Mouse (Mus musculus) hindbrain, postnatal 0 days (tissue): ENCODE data around the gene Cntln. TPM values are rescaled to one million over a fixed set of nuclear protein-coding genes. Genes with fewer than 3 reads are reported as not detected.

ENCODE experiments used
- ATAC-seq: fragments of 200-750 bp; cut with Nextera tagmentation; 2 replicates; pipeline ENCODE4 v1.8.0; 2017; ENCODE audit warnings: mild to moderate bottlenecking, moderate TSS enrichment, moderate library complexity
- DNase-seq: peaks from one replicate; pipeline ENCODE4 v3.0.0-alpha.2; 2015; ENCODE audit warnings: low spot score
- H3K27ac ChIP-seq: fragments of 300-500 bp; sonication (generic); 2 replicates; pipeline ENCODE4 v1.5.1; 2014; ENCODE audit warnings: mild to moderate bottlenecking
- H3K27me3 ChIP-seq: fragments of 300-500 bp; sonication (generic); 2 replicates; pipeline ENCODE4 v1.6.1; 2014; ENCODE audit warnings: low read length, mixed read lengths; ENCODE audit not compliant: insufficient read depth
- H3K36me3 ChIP-seq: fragments of 300-500 bp; sonication (generic); 2 replicates; pipeline ENCODE4 v1.6.1; 2014; ENCODE audit warnings: low read length, mixed read lengths; ENCODE audit not compliant: insufficient read depth
- H3K4me1 ChIP-seq: fragments of 300-500 bp; sonication (generic); 2 replicates; pipeline ENCODE4 v1.6.1; 2014; ENCODE audit warnings: antibody characterized with exemption, low read length, mixed read lengths; ENCODE audit not compliant: insufficient read depth
- H3K4me2 ChIP-seq: fragments of 300-500 bp; sonication (generic); 2 replicates; pipeline ENCODE4 v1.6.1; 2014; ENCODE audit warnings: low read depth, mild to moderate bottlenecking, low read length, moderate library complexity, mixed read lengths
- H3K4me3 ChIP-seq: fragments of 300-500 bp; sonication (generic); 2 replicates; pipeline ENCODE4 v1.5.1; 2014; ENCODE audit warnings: low read length
- H3K9ac ChIP-seq: fragments of 300-500 bp; sonication (generic); replicated peaks from 2 replicates; pipeline ENCODE4 v1.6.1; 2014; ENCODE audit warnings: mild to moderate bottlenecking, low read length, moderate library complexity, mixed read lengths
- H3K9me3 ChIP-seq: fragments of 300-500 bp; sonication (generic); 2 replicates; pipeline ENCODE4 v1.6.1; 2016; ENCODE audit warnings: low read length, mixed read lengths
- CTCF ChIP-seq: IDR thresholded peaks from 2 replicates; pipeline ENCODE4 v1.5.1; 2016; ENCODE audit warnings: antibody characterized with exemption, control low read depth, low read depth
- WGBS: fragments of 180-500 bp; shearing (Covaris S2); extraction: QIAGEN DNeasy Blood & Tissue Kit; methylation state at CpG from one replicate; pipeline ENCODE4 v1.1.7; 2014; 5-methylcytosine and 5-hydroxymethylcytosine counted together
- polyA plus RNA-seq: library from polyadenylated mRNA; unstranded; fragments of >200 nt; fragmentation: Nextera tagmentation; extraction: Ambion mirVana; gene quantifications from 2 replicates; pipeline ENCODE4 v1.2.1, GENCODE M21; 2015
- total RNA-seq: library from RNA; depleted of rRNA; stranded (reverse); fragments of >200 nt; gene quantifications from 2 replicates; pipeline ENCODE4 v1.2.3, GENCODE M21; 2014; rRNA removed

The Cntln gene
- total RNA-seq, result 8.4 and 9.2 TPM in 2 replicates
- polyA plus RNA-seq, result 5.9 and 7.1 TPM in 2 replicates

DNA sequence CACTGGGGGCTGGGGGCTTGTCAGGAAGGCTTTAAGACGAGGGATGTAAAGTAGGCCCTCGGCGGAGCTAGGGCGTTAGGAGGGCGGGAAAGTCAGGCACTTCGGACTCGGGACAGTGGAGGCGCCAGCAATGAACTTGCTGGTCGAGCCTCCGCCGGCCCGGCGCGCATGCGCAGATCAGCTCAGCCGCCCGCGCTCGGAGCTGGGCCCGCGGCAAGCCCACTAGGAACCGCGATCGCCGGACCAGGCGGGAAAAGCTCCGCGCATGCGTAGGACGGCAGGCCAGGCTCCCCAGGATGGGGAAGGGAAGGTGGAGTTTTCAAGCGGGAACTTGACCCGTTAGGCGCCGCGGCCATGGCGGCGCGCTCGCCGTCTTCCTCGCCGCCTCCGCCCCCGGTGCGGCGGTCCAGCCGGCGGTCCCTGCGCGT lies at the start of gene Cntln:
Gene Cntln (plus strand): TSS at position 199 of the 428 bp plus-strand sequence.
- DNase-seq (peak; percentile 96), ATAC-seq (peak; percentile 96)
- 1% methylated on average over 43 of the region's 50 CpGs for WGBS
- no peaks in the 10 kb centered on the region for H3K9me3 ChIP-seq
- no peaks in the 10 kb centered on the region for H3K27me3 ChIP-seq
- peak within 1 kb of the TSS; percentile 91 for H3K4me3 ChIP-seq
- H3K9ac ChIP-seq, result peak within 1 kb of the TSS; percentile 88
- peak within 1 kb of the TSS; percentile 81 for H3K27ac ChIP-seq
- TF ChIP-seq CTCF, result peak; percentile 41
- peak within 1 kb of the TSS; percentile 93 for H3K4me2 ChIP-seq
- no peaks in the 10 kb centered on the region for H3K36me3 ChIP-seq
- no peaks in the 10 kb centered on the region for H3K4me1 ChIP-seq

DNA sequence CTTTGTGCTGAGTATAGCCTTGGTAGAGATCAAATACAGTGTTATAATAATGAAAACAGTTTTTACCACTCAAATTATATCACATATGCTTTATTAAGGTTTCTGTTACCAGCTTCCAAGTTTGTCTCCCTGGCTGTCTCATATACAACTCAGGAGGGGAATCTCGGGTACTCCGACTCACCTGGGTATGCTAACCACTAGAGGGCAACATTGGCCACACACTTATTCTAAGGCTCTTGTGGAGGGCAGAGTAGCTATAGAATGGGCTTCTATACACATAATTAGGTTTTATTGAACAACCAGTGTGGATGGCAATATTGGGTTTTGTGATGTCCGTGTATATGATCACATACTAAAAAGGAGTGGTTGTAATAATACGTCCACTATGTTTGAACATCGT lies 47.1 kb upstream of the Cntln start:
- no peak overlapping the region for H3K4me2 ChIP-seq
- H3K9me3 ChIP-seq, result no peaks in the 10 kb centered on the region
- no peaks in the 10 kb centered on the region for H3K4me1 ChIP-seq
- 41% methylated on average over 5 of the region's 5 CpGs for WGBS
- no peak overlapping the region for H3K4me3 ChIP-seq
- no peak overlapping the region for H3K27ac ChIP-seq
- peak; percentile 31 for DNase-seq
- no peaks in the 10 kb centered on the region for H3K36me3 ChIP-seq
- no peak for ATAC-seq
- no peak overlapping the region for H3K9ac ChIP-seq
- no peaks in the 10 kb centered on the region for H3K27me3 ChIP-seq
- peak; percentile 60 for TF ChIP-seq CTCF

DNA sequence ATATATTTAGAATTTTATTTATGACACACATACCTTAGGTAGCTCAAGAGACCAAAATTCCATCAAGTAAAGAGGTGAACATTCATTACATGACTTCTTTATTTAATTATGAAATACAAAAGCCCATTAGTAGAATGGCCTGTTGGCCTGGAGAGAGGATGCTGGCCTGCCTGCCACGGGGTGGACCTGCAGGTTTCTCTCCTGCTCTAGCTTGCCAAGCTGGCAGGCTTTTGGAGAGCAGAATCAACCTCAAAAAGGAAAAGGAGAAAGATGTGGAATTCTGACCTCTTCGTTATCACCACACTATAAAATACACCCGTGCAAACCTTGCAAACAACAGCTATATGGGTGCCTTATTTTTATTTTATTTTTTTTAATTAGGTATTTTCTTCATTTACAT lies 45.6 kb upstream of the Cntln start:
- no peak overlapping the region for H3K4me3 ChIP-seq
- 84% methylated on average over 3 of the region's 3 CpGs for WGBS
- no peaks in the 10 kb centered on the region for H3K9me3 ChIP-seq
- no peak overlapping the region for H3K9ac ChIP-seq
- no peak overlapping the region for H3K27ac ChIP-seq
- H3K36me3 ChIP-seq, result no peaks in the 10 kb centered on the region
- DNase-seq, result no peak
- no peak for TF ChIP-seq CTCF
- H3K27me3 ChIP-seq, result no peaks in the 10 kb centered on the region
- H3K4me1 ChIP-seq, result no peaks in the 10 kb centered on the region
- no peak overlapping the region for H3K4me2 ChIP-seq
- ATAC-seq, result no peak

DNA sequence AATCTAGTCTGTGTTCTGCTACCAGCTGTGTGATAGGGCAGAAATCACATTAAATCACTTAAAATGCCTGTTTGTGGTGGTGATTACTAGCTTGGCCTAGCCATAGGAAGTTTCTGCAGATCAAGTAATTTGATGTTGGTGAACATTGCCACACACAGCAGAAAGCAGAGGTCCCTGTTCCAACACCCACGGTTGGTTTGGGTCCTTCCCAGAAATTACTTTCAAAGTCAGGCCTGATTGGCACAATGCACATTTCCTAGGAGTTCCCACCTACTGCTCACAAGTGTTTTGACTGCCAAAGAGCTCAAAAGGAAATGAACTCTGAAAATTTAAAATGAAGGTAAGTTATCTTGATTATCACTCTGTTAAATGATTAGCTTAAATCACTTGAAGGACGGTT lies 44.6 kb upstream of the Cntln start:
- no peak for DNase-seq
- no peaks in the 10 kb centered on the region for H3K27me3 ChIP-seq
- no peak for ATAC-seq
- no peak overlapping the region for H3K4me2 ChIP-seq
- H3K36me3 ChIP-seq, result no peaks in the 10 kb centered on the region
- no peak for TF ChIP-seq CTCF
- no peaks in the 10 kb centered on the region for H3K4me1 ChIP-seq
- no peak overlapping the region for H3K27ac ChIP-seq
- H3K9me3 ChIP-seq, result no peaks in the 10 kb centered on the region
- WGBS, result 73% methylated on average over 2 of the region's 2 CpGs
- no peak overlapping the region for H3K4me3 ChIP-seq
- no peak overlapping the region for H3K9ac ChIP-seq

DNA sequence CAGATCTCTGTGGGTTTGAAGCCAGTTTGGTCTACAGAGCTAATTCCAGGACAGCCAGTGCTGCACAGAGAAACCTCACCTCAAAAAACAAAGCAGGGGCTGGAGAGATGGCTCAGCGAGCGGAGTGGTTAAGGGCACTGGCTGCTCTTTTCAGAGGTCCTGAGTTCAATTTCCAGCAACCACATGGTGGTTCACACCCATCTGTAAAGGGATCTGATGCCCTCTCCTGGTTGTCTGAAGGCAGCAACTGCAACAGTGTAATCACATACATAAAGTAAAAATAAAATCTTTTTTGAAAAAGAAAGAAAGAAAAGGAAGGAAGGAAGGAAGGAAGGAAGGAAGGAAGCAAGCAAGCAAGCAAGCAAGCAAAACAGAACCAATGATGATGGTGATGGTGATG lies 26.5 kb upstream of the Cntln start:
- no peak for DNase-seq
- no peak overlapping the region for H3K9ac ChIP-seq
- ATAC-seq, result no peak

DNA sequence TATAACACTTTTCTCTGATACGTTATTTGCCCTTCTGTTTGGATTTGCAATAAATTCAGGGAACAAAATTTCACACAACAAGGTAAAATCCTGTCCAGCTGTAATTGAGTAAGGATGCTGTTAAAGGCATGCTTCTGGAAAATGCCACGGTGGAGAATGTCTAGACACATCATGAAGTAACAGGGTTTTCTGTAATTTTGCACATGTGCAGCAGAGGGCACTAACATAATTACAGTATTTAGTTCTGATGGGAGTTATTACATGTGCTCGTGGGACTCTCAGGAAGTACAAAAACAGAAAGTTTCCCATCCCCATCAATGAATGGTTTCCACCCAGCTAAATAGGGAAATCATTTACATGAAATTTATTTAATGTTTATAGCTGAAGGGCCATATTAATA lies 7.8 kb upstream of the Cntln start:
- TF ChIP-seq CTCF, result peak; percentile 65
- Histone ChIP-seq H3K4me1 (no peaks in the 10 kb centered on the region), H3K9ac (no peak overlapping the region), H3K4me3 (no peak overlapping the region), H3K27me3 (no peaks in the 10 kb centered on the region), H3K4me2 (no peak overlapping the region), H3K27ac (no peak overlapping the region), H3K9me3 (no peaks in the 10 kb centered on the region), H3K36me3 (no peaks in the 10 kb centered on the region)
- 35% methylated on average over 3 of the region's 3 CpGs for WGBS
- ATAC-seq (no peak), DNase-seq (peak; percentile 74)

More for the DNA sequence above, 26.5 kb upstream of the Cntln start:
- Histone ChIP-seq H3K27ac (no peak overlapping the region), H3K27me3 (no peaks in the 10 kb centered on the region), H3K9me3 (no peaks in the 10 kb centered on the region), H3K4me3 (no peak overlapping the region), H3K4me1 (no peaks in the 10 kb centered on the region), H3K36me3 (no peaks in the 10 kb centered on the region), H3K4me2 (no peak overlapping the region)
- 79% methylated on average over 2 of the region's 2 CpGs for WGBS
- no peak for TF ChIP-seq CTCF

DNA sequence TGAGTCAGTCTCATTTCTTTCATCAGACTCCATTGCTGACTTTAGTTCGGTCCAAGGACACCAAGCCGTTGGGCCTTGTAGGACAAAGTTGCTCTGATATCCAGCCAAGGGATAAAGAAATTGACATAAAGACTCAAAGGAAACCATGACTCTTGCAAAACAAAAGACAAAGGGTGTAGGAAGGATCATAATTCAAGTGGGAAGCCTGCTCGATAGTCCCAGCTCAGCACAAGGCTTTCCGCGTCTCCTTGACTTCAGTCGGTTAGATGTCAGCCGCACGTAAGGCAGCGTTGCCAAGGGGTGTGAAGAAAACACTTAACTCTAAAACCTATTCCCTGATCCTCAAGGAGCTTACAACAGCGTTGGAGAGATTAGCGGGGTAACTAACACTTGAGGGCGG lies 463 bp upstream of the Cntln start:
- 53% methylated on average over 12 of the region's 12 CpGs for WGBS
- no peak for TF ChIP-seq CTCF
- Histone ChIP-seq H3K9me3 (no peaks in the 10 kb centered on the region), H3K9ac (peak overlapping the region; percentile 88; the same call in 1 of the 2 replicates), H3K4me1 (no peaks in the 10 kb centered on the region), H3K36me3 (no peaks in the 10 kb centered on the region), H3K27ac (peak overlapping the region; percentile 81; the same call in 1 of the 2 replicates), H3K4me3 (peak overlapping the region; percentile 91), H3K27me3 (no peaks in the 10 kb centered on the region), H3K4me2 (peak overlapping the region; percentile 93)
- DNase-seq (no peak), ATAC-seq (no peak)
